In genomic region chr4:117929391-117929881, GRCm38 (mm10) we compare ENCODE assay signal across 8 mouse cellular contexts. TPM values are rescaled to one million over a fixed set of nuclear protein-coding genes. Genes with fewer than 3 reads are reported as not detected.
DNase-seq lines count a peak whose midpoint lies in the region; ATAC-seq lines count a peak whose summit lies in the region.

Artn (minus strand) TSS chr4:117929763.

- H3K9me3 ChIP-seq in heart, embryonic 12.5 days (replicated peaks), result no peaks in the 10 kb centered on the region
- no peaks in the 10 kb centered on the region for H3K9me3 ChIP-seq in embryonic facial prominence, embryonic 14.5 days (ENCODE audit: control insufficient read depth, low read length)
- H3K9me3 ChIP-seq in hindbrain, embryonic 12.5 days (replicated peaks), result 0 out of 2 replicates have a peak, but pooled peaks cover 3% of the 10 kb centered on the region
- H3K9me3 ChIP-seq in limb, embryonic 15.5 days, result no peaks in the 10 kb centered on the region

- H3K4me3 ChIP-seq in heart, embryonic 12.5 days, result peak within 1 kb of the TSS; percentile 45
- peak within 1 kb of the TSS; percentile 48 for H3K4me3 ChIP-seq in embryonic facial prominence, embryonic 14.5 days (ENCODE audit: low read depth, low read length)
- H3K4me3 ChIP-seq in hindbrain, embryonic 12.5 days, result peak within 1 kb of the TSS; percentile 29
- peak within 1 kb of the TSS; percentile 48 for H3K4me3 ChIP-seq in limb, embryonic 15.5 days

- H3K9ac ChIP-seq in heart, embryonic 12.5 days, result peak within 1 kb of the TSS; percentile 53
- H3K9ac ChIP-seq in embryonic facial prominence, embryonic 14.5 days (ENCODE audit: low read depth, low read length), result peak within 1 kb of the TSS; percentile 64
- H3K9ac ChIP-seq in hindbrain, embryonic 12.5 days, result peak within 1 kb of the TSS; percentile 45; the same call in 1 of the 2 replicates
- H3K9ac ChIP-seq in limb, embryonic 15.5 days, result peak within 1 kb of the TSS; percentile 26; the same call in 1 of the 2 replicates

- peak within 1 kb of the TSS; percentile 99 for H3K4me2 ChIP-seq in heart, embryonic 12.5 days
- H3K4me2 ChIP-seq in embryonic facial prominence, embryonic 14.5 days (ENCODE audit: low read depth, low read length), result peak within 1 kb of the TSS; percentile 93
- H3K4me2 ChIP-seq in hindbrain, embryonic 12.5 days (replicated peaks), result peak within 1 kb of the TSS; percentile 54
- peak within 1 kb of the TSS; percentile 90 for H3K4me2 ChIP-seq in limb, embryonic 15.5 days

- H3K4me1 ChIP-seq in heart, embryonic 12.5 days (replicated peaks), result peaks cover 37% of the 10 kb centered on the region
- H3K4me1 ChIP-seq in embryonic facial prominence, embryonic 14.5 days (ENCODE audit: control insufficient read depth, insufficient read depth, low read length), result peaks cover 15% of the 10 kb centered on the region; the same call in 1 of the 2 replicates
- peaks cover 27% of the 10 kb centered on the region for H3K4me1 ChIP-seq in hindbrain, embryonic 12.5 days
- H3K4me1 ChIP-seq in limb, embryonic 15.5 days, result peaks cover 38% of the 10 kb centered on the region

- no peak for ATAC-seq in heart, embryonic 12.5 days (ENCODE audit: insufficient number of reproducible peaks, low FRiP score)
- peak; percentile 53 for ATAC-seq in embryonic facial prominence, embryonic 14.5 days (ENCODE audit: low read depth)
- no peak for ATAC-seq in hindbrain, embryonic 12.5 days (ENCODE audit: low FRiP score)
- ATAC-seq in limb, embryonic 15.5 days (ENCODE audit: insufficient number of reproducible peaks, low FRiP score, low TSS enrichment, low read depth), result peak; percentile 48

- H3K36me3 ChIP-seq in heart, embryonic 12.5 days, result peaks cover 3% of the 10 kb centered on the region; the same call in 1 of the 2 replicates
- peaks cover 5% of the 10 kb centered on the region; the same call in 1 of the 2 replicates for H3K36me3 ChIP-seq in embryonic facial prominence, embryonic 14.5 days (ENCODE audit: control insufficient read depth, insufficient read depth, low read length)
- peaks cover 6% of the 10 kb centered on the region for H3K36me3 ChIP-seq in hindbrain, embryonic 12.5 days
- H3K36me3 ChIP-seq in limb, embryonic 15.5 days, result peaks cover 8% of the 10 kb centered on the region

- no peak within 1 kb of the TSS for H3K27ac ChIP-seq in heart, embryonic 12.5 days (ENCODE audit: poor library complexity, severe bottlenecking)
- H3K27ac ChIP-seq in embryonic facial prominence, embryonic 14.5 days (replicated peaks; ENCODE audit: low read depth, low read length), result no peak within 1 kb of the TSS
- H3K27ac ChIP-seq in hindbrain, embryonic 12.5 days, result no peak within 1 kb of the TSS
- peak within 1 kb of the TSS; percentile 72 for H3K27ac ChIP-seq in limb, embryonic 15.5 days

- peaks cover 60% of the 10 kb centered on the region for H3K27me3 ChIP-seq in heart, embryonic 12.5 days (replicated peaks)
- peaks cover 34% of the 10 kb centered on the region for H3K27me3 ChIP-seq in embryonic facial prominence, embryonic 14.5 days (replicated peaks; ENCODE audit: control insufficient read depth, insufficient read depth, low read length)
- peaks cover 63% of the 10 kb centered on the region for H3K27me3 ChIP-seq in hindbrain, embryonic 12.5 days
- H3K27me3 ChIP-seq in limb, embryonic 15.5 days, result peaks cover 36% of the 10 kb centered on the region

- DNase-seq in heart, adult 11 months, result no peak
- peak; percentile 49 for DNase-seq in embryonic facial prominence, embryonic 14.5 days (ENCODE audit: low spot score)
- DNase-seq in neural tube, embryonic 10.5 days (ENCODE audit: extremely low spot score, low spot score), result peak; percentile 72
- DNase-seq in cerebellum, postnatal 4 days (ENCODE audit: low spot score in 2 of 2), result no peak
- no peak for DNase-seq in layer of hippocampus, adult 11-12 months (ENCODE audit: low spot score)

- under 1% methylated on average over 33 of the region's 33 CpGs for WGBS in heart, embryonic 12.5 days
- under 1% methylated on average over 21 of the region's 33 CpGs for WGBS in embryonic facial prominence, embryonic 14.5 days
- whole genome bisulfite sequencing in hindbrain, embryonic 12.5 days, result under 1% methylated on average over 33 of the region's 33 CpGs
- under 1% methylated on average over 33 of the region's 33 CpGs for WGBS in limb, embryonic 15.5 days

RNA-seq across cellular contexts. Expression of gene Artn, which starts in this region (rescaled TPM):
- polyA plus RNA-seq in heart, embryonic 12.5 days (2016; fragmentation: Nextera tagmentation; extraction: Ambion mirVana), result 0.54 and 0.70 TPM in 2 replicates
- polyA plus RNA-seq in embryonic facial prominence, embryonic 14.5 days (2014; fragmentation: Nextera tagmentation; extraction: Ambion mirVana), result 2.1 and 2.8 TPM in 2 replicates
- polyA plus RNA-seq in hindbrain, embryonic 12.5 days (2016; fragmentation: Nextera tagmentation; extraction: Ambion mirVana), result 1.7 and 2.3 TPM in 2 replicates
- 5.4 and 5.7 TPM in 2 replicates for polyA plus RNA-seq in limb, embryonic 15.5 days (2015; fragmentation: Nextera tagmentation; extraction: Ambion mirVana)

Comparison
In these comparisons a context has a peak if more than half of its experiments do, and no peak if none do; other contexts are left out.
1. ATAC-seq: peak in embryonic facial prominence, embryonic 14.5 days (single experiment) and limb, embryonic 15.5 days (single experiment); none in heart, embryonic 12.5 days (single experiment) and hindbrain, embryonic 12.5 days (single experiment).
2. DNase-seq: peak in embryonic facial prominence, embryonic 14.5 days (single experiment) and neural tube, embryonic 10.5 days (single experiment); none in heart, adult 11 months (single experiment), cerebellum, postnatal 4 days (0 of 2) and layer of hippocampus, adult 11-12 months (single experiment).
3. Peak in every context shown above with its lines, with median percentiles within 50 percentile points of each other: H3K4me2 ChIP-seq, H3K4me3 ChIP-seq and H3K9ac ChIP-seq.